Mouse (Mus musculus) lung, postnatal 4 days (tissue): ENCODE results near the gene Olfr281.
"Not testable (repeated sequence)": the region's sequence is repeated elsewhere in the genome, so short reads cannot be mapped to it uniquely, and the experiment has no call there.

Experiments
- DNase-seq, 2 experiments: peaks; one replicate each; pipeline ENCODE4 v3.0.0; 2021

Gene Olfr281

GRCm38 (mm10) chr15:98452288-98452687 is at the start of gene Olfr281:
TSS of gene Olfr281 (plus strand) at chr15:98452588.
- no peak for DNase-seq

GRCm38 (mm10) chr15:98408406-98409060 is 43.9 kb upstream of the Olfr281 start:
- peak in 1 of 2 experiments; percentile 46 for DNase-seq

DNA sequence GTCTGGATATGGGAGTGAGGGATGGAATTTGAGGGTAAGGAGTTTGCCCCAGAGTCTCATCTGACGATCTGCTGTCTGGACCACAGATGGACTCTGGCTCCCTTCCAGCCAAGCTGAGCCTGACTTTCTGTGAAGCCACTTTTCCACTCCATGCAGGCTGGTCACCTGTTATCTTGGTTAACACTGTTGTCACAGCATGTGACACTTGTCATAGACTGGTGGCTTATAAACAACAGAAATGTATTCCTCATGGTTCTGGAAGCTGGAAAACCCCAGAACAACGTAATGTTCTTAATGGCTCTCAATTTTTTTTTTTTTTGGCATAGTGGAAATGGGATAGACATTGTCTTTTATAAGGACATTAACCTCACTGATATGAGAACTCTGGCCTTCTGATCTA is 42.8 kb upstream of the Olfr281 start:
- no peak for DNase-seq

- DNase-seq = no peak
Measured at GRCm38 (mm10) chr15:98410249-98410648, 42.1 kb upstream of the Olfr281 start.

DNA sequence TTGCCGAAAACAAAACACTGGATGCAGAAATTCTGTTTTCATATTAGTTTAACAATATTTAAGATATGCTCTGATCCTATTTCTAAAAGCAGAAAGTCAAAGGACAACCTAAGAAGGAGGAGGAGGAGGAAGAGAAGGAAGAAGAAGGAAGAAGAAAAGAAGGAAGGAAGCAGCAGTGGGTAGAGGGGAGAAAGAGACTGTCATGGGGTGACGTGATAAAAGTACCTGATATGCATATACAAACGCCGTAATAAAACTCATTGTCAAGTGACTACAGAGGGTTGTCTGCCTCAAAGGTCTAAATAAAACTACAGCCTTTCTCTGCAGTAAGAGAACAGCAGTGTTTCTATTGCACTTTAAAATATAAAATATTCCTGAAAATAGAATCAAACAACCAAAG is 36.4 kb upstream of the Olfr281 start:
- DNase-seq = no peak

DNA sequence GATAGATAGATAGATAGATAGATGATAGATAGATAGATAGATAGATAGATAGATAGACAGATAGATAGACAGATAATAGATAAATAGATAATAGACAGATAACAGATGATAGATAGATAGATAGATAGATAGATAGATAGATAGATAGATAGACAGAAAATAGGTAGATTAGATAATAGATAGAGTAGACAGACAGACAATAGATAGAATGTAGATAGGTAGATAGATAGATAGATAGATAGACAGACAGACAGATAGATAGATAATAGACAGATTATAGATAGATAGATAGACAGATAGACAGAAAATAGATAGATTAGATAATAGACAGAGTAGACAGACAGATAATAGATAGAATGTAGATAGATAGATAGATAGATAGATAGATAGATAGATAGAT is 35.6 kb upstream of the Olfr281 start:
- DNase-seq = not testable (repeated sequence)

GRCm38 (mm10) chr15:98417285-98417684 is 35.1 kb upstream of the Olfr281 start:
- DNase-seq = not testable (repeated sequence)

DNA sequence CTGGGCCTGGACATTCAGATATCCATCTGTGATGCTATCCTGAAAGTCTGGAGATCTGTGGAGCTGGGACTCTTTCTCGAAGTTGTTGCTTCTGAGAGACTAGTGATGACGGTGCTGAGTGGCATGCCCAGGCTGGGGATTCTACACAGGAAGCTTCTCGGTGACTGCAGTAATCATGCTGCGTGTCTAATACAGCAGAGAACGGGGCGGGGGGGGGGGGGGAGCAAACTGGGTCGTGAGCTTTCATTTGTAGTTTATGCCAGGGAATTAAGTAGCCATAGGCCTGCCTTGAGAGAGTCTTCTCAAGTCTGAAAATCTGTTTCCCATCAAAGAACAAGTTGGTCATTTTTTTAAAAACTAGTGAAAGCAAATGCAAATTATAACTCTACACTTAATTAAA is 34.3 kb upstream of the Olfr281 start:
- DNase-seq = peak in 1 of 2 experiments; percentile 49

DNA sequence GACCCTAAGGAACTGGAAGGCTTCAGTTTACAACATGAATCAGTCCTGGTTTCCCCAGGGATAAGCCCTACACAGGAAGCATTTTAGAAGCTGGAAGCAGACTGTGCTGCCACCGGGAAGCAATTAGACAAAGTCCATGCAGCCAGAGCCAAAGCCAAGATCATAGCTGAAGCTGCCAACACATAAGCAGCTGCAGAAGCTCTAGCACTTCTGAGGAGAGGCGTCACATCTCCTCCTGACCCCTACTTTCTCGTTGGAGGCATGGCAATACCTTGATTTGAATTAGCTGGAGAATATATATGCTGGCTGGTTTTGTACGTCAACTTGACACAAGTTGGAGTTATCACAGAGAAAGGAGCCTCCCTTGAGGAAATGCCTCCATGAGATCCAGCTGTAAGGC is 31.5 kb upstream of the Olfr281 start:
- DNase-seq = peak in 1 of 2 experiments; percentile 49

DNA sequence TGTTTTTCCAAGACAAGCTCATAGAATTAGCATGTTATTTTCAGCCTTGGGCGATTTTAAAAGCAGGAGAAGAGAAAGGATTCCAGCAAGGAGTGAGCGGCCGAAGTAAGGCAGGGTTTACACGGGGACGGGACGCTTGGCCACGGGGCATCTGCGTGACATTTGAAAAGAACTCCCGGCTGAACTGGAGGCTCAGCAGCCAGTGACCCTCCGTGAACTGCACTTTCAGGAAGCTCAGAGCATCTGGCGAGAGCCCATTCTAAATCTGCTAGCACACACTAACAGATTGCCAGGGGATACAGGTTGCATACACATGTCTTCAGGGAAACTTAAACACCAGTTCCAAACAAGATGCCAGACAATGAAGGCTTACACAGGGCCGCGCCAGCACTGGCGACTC is 28.1 kb upstream of the Olfr281 start:
- DNase-seq = no peak

DNA sequence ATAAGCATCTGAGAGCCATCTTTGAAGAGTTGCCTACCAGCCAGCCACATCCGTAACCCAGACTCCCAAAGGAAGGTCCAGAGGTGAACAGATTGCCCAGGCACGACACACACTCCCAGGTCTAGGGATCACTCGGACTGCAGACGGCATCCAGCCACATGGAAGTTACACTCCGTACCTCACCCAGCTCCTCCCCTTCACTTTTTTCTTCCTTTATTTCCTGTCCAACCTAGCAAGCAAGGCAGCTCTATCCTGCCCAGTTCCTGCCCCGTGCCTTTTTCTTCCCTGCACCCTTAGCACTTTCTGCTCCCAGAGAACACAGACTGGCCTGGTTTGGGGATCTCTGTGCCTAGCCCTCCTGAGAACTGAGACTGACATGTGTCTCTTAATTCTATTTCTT is 27.6 kb upstream of the Olfr281 start:
- DNase-seq = no peak

GRCm38 (mm10) chr15:98425188-98425587 is 27.2 kb upstream of the Olfr281 start:
- no peak for DNase-seq

DNA sequence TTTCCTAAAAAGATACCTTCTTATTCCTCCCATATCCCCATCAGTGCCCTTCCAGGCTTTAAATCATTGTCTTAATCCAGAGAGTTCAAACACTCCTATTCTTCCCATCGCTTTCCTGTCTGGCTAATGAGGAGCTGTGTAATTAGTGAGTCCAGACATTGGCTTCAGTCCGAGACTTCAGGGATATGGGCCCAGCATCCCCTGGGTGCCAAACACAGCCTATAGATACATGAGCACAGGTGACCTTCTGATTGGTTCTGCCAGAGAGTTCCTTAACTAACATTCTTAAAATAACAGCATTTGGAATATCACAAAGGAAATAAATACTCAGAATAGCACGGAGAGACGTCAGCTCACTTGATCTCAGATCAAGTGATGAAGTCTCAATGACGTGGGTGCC is 21.5 kb upstream of the Olfr281 start, which contains the start of gene Olfr282:
TSS of gene Olfr282 (plus strand) at position 301 of the 400 bp plus-strand sequence.
- not testable (repeated sequence) for DNase-seq

DNA sequence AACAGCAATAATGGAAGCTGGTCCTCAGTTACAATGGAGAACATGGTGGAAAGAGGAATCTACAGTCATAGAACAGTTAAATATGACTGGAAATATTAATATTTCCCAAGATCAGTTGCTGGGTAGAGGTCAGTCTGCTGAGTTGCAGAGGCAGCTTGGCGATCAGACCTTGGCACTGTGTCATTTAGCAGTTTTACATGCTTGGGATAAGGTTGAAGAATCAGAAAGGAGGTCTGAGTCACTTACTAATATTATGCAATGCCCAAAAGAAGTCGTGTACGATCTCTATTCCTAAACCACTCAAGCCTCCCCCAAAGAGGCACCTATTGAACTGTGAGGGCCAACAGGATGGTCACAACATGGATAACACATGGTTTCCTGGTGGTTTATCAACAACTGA is 7.8 kb upstream of the Olfr281 start:
- DNase-seq = no peak

GRCm38 (mm10) chr15:98448521-98448920 is 3.9 kb upstream of the Olfr281 start:
- DNase-seq = peak; percentile 19 to 44

DNA sequence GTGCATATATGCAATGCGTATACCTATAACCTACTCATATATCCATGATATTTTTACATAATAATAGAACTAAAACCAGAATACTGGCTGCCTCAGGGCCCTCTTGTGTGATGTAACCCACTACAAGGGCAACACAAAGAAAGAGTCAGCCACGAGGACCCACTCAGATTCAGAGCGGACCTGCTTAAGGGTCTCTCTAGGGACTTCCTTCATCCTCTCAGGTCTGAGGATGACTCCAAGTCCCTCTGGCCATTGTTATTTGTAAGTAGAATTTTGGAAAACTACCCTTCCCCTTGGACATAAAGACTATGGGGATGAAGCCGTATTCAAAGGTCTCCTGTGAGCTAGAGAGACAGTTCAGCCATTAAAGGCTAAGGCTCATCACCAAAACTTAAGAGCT is 17.2 kb downstream of the Olfr281 start, which contains the start of gene OR5BS1P:
TSS of gene OR5BS1P (plus strand) at position 301 of the 400 bp plus-strand sequence.
- no peak for DNase-seq

GRCm38 (mm10) chr15:98471539-98471938 is 19.2 kb downstream of the Olfr281 start:
- DNase-seq = no peak

GRCm38 (mm10) chr15:98474958-98475357 is 22.6 kb downstream of the Olfr281 start:
- no peak for DNase-seq

DNA sequence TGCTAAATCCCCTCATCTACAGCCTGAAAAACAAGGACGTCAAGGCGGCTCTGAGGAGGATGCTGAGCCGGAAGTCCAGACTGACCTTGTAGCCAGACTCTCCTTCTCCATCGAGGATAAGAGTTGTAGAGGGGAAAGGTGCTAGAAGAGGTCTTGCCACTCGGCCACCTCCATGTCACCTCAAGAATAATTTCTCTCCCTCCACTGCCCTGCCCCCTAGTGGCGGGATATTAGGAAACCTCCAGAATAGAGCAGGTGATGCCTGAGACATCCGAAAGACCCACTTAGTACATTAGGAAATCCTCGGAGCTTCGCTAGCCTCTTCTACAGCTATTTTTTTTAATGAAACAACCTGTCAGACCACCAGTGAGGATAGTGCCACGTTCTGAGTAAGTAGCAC is 23.0 kb downstream of the Olfr281 start:
- peak in 1 of 2 experiments; percentile 64 for DNase-seq

DNA sequence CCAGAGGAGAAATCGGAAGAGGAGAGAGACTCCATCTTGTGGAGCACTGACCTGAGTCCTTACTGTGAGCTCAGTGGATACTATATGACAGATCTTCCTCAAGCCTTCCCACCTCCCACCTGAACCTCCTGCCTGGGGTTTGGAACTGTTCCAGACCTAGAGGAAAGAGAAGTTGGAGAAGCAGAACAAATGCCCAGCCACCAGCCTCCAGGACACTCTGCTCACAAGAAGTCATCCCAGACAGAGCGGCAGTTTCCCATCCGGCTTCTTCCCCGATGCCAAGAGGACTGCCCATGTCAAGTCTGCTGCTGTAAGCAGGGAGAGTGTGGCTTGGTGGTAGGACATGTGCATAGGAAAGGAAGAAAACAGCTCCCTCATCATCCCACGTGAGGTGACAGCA is 23.9 kb downstream of the Olfr281 start:
- no peak for DNase-seq

DNA sequence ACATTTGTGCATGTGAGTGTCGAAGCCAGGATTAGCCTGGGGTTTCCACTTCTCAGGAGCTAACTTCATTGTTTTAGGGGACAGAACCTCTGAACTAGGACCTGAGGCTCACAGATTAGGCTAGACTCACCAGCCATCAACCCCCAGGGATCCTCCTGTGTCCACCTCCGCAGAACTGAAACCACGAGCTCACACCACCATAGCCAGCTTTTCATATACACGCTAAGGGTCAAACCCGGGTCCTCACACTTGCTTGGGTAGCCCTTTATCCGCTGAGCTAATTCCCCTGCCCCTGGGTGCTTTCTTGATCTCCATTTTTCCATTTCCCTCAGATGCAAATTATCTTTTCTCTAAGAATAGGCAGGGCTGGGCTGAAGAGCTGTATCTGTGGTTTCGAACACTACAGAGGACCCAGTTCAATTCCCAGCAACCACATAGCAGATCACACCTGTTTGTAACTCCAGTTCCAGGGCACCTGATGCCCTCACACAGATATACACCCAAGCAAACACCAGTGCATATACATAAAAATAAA is 27.2 kb downstream of the Olfr281 start:
- DNase-seq = no peak

GRCm38 (mm10) chr15:98482701-98483100 is 30.3 kb downstream of the Olfr281 start, which contains the start of gene Lalba:
TSS of gene Lalba (minus strand) at chr15:98482721.
- peak; percentile 23 to 59 for DNase-seq

GRCm38 (mm10) chr15:98483907-98484886 is 31.8 kb downstream of the Olfr281 start:
- DNase-seq = peak; percentile 56 to 59
